Mouse (Mus musculus): ENCODE results near the gene Stim2.

DNA sequence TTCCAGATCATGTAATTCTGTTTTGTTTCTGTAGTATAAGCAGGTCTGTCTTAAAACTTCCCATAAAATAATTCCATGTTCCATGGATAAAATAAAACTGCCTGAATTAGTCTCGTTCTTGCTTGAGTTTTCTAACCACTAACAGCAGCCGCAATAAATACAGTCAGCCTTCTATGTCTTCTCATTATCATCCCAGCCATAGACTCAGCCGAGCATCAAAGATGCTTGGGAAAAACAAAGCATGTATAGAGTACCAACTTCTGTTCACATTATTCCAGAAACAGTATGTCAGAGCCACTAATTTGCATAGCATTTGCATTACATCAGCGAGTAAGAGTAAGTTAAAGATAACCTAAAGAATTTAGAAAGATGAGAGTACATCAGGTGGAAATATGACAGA is 25.4 kb upstream of the Stim2 start:
- no peak for TF ChIP-seq MYOG (IDR thresholded peaks at IDR 0.05; ENCODE audit: control insufficient read depth, extremely low read depth, insufficient read length)
- TF ChIP-seq CEBPB (IDR thresholded peaks at IDR 0.05; ENCODE audit: low read depth), result no peak
- TF ChIP-seq CTCF (IDR thresholded peaks at IDR 0.05; ENCODE audit: control insufficient read depth, insufficient read depth, insufficient read length), result no peak

All from C2C12 (cell line).